Mouse (Mus musculus) R1 (cell line): ENCODE data around the gene Mettl16.

Experiments used
- DNase-seq: peaks from one replicate; pipeline ENCODE4 v3.0.0-alpha.2; 2018; ENCODE audit warnings: low read depth, low spot score

Mettl16 gene

DNA sequence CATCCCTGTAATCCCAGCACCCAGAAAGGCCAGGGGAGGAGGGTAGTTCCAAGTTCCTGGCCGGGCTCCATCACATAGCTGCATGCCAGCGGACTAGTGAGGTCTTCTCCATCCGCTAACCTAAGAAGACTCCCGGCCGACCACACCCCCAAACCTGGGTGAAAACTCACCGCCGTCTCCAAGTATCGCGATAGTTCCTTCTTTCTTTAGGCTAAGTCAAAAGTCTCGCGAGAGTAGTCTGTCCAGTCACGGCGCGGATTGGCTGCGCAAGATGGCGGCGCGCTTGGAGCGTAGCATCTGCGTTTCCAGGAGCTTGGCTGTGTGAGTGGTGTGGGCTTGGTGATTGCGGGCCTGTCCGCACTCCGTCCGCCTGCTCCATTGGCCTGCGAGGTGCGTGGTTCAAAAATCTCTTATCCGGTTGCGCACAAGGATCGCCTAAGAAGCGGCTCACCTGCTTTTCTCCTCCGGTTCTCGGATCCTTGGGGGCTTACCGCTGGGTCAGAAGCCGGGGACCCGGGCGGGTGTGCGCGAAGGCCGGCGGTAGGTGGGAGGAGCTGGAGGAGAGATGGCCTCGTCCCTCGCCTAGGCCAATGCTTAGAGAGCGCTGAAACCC, at the start of gene Mettl16:
Gene Mettl16, plus strand, starts transcription at position 236 of the 613 bp plus-strand sequence.
- peak; percentile 99 for DNase-seq

- DNase-seq, result no peak
Measured at GRCm38 (mm10) chr11:74721141-74721540, 49.5 kb upstream of the Mettl16 start.

DNA sequence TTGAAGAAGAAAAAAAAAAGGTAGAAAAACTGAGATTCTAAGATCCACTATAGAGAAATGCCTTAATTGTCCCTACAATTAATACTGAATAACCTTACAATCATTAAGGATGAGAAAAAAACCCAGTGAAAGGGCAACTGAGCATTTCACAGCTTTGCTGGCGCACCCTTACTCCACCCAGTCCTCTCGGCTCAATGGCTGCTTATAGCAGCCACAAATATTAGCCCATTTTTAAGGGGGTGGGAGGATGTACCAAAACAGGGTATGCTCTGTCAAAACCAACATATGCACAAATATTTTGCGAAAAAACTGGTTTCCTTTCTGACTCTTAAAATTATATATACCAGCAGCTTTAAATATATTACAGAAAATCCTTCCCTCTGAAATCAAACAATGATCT, 48.7 kb upstream of the Mettl16 start:
- no peak for DNase-seq

DNA sequence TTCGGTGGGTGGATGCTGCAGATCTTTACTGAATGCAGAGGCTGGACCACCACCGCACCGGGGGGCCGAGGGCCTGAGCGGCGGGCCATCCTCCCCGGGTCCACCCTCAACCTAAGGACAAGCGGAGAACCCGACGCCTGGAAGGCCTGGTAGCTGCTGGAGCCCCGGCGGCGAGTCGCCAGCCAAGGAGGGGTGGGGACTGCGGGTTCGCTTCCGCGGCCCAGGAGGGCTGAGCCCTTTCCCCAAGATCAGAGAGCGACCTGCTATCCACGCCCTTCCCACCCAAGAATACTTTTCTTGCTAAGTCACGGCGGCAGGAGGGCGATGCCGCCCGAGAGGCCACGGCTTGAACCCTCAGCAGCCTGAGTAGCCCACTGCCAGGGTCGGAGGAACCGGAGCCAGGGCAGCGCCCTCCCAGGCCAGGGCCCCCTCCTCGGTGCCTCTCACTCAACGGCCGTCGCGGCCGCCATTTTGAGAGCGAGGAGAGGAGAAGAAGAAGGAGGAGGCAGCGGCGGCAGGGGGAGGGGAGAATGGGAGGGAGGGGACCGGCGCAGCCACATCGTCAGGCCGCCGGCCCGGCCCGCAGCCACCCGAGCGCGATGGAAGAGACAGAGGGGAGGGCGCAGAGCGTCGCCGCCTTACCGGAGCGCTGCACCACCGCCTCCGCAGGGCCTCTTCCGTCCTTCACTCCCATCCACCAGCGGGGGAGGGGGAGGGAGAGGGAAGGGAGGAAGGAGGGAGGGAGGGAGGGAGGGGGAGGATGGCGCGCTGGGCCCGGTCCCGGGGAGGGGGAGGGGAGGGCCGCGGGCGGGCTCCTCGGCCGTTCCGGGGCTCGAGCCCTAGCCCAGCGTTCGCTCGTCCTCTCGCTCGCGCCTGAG, 47.0 kb upstream of the Mettl16 start:
- peak; percentile 94 for DNase-seq

DNA sequence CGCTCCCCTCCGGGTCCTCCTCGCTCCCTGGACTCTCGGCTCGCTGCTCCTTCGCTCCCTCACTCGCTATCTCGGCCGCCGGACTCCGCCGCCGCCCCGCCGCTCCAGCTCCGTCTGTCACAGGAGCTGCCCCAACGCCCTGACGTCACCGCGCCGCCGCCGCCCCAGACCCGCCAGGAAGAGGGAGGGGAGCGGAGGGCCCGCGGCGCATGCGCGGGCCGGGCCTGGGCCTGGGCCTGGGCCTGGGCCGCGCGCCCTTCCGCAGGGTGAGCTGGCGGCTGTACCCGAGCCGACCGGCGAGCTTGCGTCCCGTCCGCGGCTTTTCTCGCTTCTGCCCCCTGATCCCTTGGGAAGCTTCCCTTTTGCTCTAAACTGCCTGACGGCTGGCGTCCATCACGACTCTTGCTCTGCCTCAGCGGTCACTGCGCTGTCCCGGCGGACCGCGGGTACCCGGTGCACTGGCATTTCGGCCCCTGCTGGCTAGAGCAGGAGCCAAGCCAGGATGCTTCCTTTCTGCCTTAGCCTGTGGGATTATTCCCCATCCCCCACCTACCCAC, 46.3 kb upstream of the Mettl16 start, which contains the start of gene Pafah1b1:
Gene Pafah1b1, minus strand, starts transcription at position 436 of the 557 bp plus-strand sequence.
- peak; percentile 92 for DNase-seq

GRCm38 (mm10) chr11:74725181-74725580, 45.4 kb upstream of the Mettl16 start:
- no peak for DNase-seq

GRCm38 (mm10) chr11:74734917-74735316, 35.7 kb upstream of the Mettl16 start:
- DNase-seq, result no peak

- no peak for DNase-seq
Measured at GRCm38 (mm10) chr11:74737861-74738260, 32.8 kb upstream of the Mettl16 start.

DNA sequence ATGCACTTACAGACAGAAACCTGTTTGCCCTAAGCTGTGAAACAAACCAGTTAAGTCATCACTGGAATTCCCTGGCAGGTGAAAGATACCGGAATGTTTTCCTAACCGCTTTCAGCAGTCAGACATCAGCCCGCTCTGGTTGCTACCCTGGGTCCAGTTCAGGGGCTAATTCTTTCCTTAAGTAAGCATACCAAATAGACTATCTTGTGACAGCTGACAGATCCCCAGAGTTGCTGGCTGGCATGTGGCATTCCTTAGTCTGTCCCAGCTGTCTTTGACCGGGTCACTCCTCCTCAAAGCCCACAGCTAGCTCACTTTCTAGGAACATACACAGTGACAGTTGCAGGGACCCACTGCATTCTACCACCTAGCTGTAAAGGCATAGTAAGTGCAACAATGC, 22.6 kb upstream of the Mettl16 start:
- no peak for DNase-seq

- DNase-seq, result no peak
Measured at GRCm38 (mm10) chr11:74749241-74749640, 21.4 kb upstream of the Mettl16 start.

DNA sequence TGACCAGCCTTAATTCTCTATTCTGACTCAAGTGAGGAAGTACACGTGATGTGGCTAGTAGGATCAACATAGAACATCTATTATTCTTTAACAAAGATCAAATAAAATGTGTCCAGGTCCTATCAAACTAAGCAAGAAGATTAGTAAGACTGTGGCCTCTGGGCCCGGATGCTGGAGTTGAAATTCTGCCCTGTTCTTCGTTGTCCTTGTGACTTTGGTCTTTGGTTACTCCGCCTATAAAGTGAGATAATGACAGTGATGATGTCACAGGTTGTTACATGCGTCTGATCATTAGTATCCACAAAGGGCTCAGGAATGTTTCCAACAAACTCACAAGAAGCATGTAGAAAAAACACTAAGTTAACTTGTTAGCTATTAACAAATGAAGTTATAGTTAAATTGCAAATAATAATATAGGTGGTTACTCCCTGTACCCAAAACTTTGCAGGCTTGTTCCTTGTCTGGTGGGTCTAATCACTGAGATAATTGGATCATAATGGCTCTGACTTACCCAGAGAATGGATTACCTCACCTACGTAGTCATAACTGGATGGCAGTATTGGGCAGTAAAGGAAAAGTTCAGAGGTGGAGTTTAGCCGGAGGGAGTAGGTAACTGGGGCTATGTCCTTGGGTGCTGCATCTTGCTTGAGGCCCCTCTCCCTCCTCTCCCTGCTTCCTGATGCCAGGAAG, 19.8 kb upstream of the Mettl16 start:
- no peak for DNase-seq

- DNase-seq, result no peak
Measured at GRCm38 (mm10) chr11:74751352-74752066, 19.1 kb upstream of the Mettl16 start.

DNA sequence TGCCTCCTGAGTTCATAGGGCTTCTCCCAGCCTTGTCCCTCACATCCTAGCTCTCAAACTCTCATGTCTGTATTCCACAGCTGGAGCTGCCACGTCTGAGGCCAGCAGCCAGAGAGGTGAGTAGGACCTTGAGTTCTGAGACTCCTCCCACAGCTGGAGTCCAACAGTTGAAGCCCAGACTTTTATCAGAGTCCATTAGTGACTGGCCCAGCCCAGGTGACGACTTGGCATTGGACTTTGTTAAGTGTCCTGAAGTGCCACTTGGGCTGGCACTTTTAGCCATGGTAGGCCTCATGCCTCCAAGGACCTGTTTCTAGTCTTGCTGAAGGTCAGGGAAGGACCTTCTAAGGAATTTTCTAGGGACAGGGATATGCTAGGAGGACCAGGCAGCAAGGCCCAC, 14.0 kb upstream of the Mettl16 start:
- DNase-seq, result no peak

GRCm38 (mm10) chr11:74761011-74761705, 9.5 kb upstream of the Mettl16 start:
- peak; percentile 43 for DNase-seq

GRCm38 (mm10) chr11:74763960-74764625, 6.5 kb upstream of the Mettl16 start:
- DNase-seq, result peak; percentile 80

DNA sequence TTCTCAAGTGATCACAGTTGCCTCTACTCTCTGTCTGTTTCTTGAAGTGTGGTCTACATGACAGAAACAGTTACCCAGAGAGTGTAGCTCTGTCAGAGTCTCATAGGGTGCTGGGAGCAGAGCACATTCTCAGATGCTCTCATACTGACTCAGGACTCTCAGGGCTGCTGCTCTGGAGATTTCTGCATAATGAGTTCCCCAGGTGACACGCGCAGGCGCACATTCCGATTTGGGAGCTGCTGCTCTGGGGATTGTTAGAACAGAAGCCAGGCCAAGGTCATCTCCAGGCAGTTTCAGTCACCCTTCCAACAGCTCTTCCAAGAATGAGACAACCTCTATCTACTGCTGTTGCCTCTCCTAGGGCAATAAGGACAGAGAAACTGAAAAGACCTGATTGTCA, 3.2 kb upstream of the Mettl16 start:
- DNase-seq, result peak; percentile 79

DNA sequence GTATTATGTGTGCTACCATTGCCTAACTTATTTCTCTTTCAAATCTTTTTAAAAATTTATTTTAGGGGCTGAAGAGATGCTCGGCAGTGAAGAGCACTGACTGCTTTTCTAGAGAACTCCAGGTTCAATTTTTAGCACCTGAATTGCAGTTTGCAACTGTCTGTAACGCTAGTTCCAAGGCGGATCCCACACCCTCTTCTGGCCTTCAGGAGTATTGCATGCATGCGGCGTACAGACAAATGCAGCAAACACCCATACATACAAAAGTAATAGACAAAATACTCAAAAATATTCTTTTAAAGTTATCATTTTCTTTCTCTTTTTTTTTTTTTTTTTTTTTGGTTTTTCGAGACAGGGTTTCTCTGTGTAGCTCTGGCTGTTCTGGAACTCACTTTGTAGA, 2.6 kb upstream of the Mettl16 start:
- DNase-seq, result peak; percentile 73

DNA sequence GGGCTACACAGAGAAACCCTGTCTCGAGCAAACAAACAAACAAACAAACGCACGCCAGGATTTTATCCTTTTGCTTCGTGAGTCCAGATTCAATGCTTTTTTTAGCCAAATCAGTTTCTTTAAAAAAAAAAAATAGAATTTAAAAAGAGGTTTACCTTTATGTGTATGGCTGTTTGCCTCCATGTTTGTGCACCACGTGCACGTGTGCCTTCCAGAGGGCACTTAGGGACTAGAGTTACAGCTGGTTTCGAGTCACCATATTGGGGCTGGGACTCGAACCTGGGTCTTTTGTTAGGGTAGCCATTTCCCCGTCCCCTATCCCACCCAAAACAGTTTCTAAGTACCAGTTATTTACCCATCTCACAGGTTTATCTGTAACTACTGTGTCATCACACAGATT, 593 bp upstream of the Mettl16 start:
- DNase-seq, result peak; percentile 30

DNA sequence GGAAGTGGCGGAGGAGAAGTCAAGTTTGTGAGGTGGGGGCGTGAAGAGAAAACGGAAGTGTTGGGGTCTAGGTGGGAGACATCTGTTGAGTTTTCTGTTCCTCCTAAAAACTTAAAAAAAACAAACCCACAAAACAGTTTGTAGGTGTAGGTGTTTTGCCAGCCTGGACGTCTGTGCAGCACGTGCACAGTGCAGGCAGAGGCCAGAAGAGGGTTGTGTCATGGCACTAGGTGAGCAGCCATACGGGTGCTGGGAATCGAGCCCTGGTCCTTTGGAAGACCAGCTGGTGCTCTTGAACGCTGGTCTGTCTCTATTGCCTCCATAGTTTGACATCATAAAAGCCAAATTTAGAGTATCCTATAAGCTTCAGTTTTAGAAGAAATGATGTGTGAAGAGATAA, 604 bp downstream of the Mettl16 start:
- no peak for DNase-seq

GRCm38 (mm10) chr11:74771650-74772049, 1.0 kb downstream of the Mettl16 start:
- DNase-seq, result no peak
